Mouse (Mus musculus): ENCODE data around the gene Ilf2.

DNA sequence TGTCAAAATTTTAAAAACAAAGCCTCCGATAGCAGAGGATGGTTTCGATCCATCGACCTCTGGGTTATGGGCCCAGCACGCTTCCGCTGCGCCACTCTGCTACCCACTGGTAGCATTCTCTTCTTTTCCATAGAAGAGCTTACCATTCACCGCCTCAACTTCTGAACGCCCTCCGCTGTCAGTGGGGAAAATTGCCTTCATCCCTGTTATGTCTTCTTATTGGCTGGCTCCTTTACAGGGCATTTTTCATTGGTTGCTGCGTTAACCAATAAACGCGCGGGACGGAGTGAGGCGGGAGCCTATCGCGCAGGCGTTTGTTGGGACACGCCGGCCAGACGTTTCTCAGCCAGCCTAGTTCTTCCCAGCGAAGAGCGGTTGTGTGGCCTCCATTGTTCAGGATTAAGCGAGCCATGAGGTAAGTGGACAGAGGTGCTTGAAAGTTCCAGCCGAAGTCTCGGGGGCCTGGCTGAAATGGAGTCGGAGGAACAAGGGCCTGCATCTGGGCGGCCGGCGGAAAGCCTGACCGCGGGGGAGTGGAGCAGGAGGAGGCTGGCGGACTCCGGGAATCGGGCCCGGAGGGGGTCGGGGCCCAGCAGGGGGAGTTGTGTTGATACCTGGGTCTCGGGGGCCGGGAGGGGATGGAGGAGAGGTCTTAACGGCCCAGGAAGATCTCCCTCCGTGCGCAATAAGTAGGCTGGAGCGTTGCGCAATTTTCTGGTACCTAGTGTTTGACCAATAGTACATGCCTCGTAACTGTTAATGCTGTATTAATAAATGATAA, at the start of gene Ilf2:
- no peak for TF ChIP-seq TAL1 (IDR thresholded peaks at IDR 0.05; ENCODE audit: low read length)
- TF ChIP-seq GATA1 (IDR thresholded peaks at IDR 0.05; ENCODE audit: low read length): no peak
